Mouse (Mus musculus) thymus, adult 2 months (tissue): ENCODE data around the gene Kcnc3. TPM values are rescaled to one million over a fixed set of nuclear protein-coding genes. Genes with fewer than 3 reads are reported as not detected.

Experiments used
- DNase-seq: peaks from one replicate; pipeline ENCODE4 v3.0.0; 2021
- H3K27ac ChIP-seq: fragments of 200-500 bp; 2 replicates; pipeline ENCODE4 v1.5.1; 2012; ENCODE audit warnings: low read length, control low read depth; ENCODE audit not compliant: control insufficient read depth, insufficient read depth
- H3K27me3 ChIP-seq: fragments of 200-500 bp; 2 replicates; pipeline ENCODE4 v1.6.1; 2012; ENCODE audit warnings: mild to moderate bottlenecking, low read length, moderate library complexity, mixed read lengths; ENCODE audit not compliant: control insufficient read depth, insufficient read depth
- H3K36me3 ChIP-seq: fragments of 200-500 bp; 2 replicates; pipeline ENCODE4 v1.6.1; 2012; ENCODE audit warnings: mild to moderate bottlenecking, low read length, moderate library complexity; ENCODE audit not compliant: control insufficient read depth, insufficient read depth
- H3K4me1 ChIP-seq: fragments of 200-500 bp; replicated peaks from 2 replicates; pipeline ENCODE4 v1.6.1; 2012; ENCODE audit warnings: low read length; ENCODE audit not compliant: control insufficient read depth, insufficient read depth
- H3K4me3 ChIP-seq: fragments of 200-500 bp; 2 replicates; pipeline ENCODE4 v1.5.1; 2012; ENCODE audit warnings: mild to moderate bottlenecking, low read length, control low read depth, moderate library complexity; ENCODE audit not compliant: control insufficient read depth, insufficient read depth
- CTCF ChIP-seq: fragments of 200-500 bp; IDR thresholded peaks from 2 replicates; pipeline ENCODE4 v1.5.1; 2012; ENCODE audit warnings: mild to moderate bottlenecking, control low read depth, low read length, moderate library complexity, borderline replicate concordance; ENCODE audit not compliant: control insufficient read depth, poor library complexity, insufficient read depth; ENCODE audit errors: extremely low read depth
- POLR2A ChIP-seq: fragments of 200-500 bp; IDR thresholded peaks from 2 replicates; pipeline ENCODE4 v1.6.1; 2012; ENCODE audit warnings: mild to moderate bottlenecking, low read length, control low read depth, moderate library complexity; ENCODE audit not compliant: control insufficient read depth, poor library complexity, insufficient read depth; ENCODE audit errors: extremely low read depth
- WGBS: fragments of 180-500 bp; shearing (Covaris S2); methylation state at CpG from one replicate; pipeline ENCODE4 v1.1.7; 2018; 5-methylcytosine and 5-hydroxymethylcytosine counted together
- polyA plus RNA-seq: library from polyadenylated mRNA; depleted of rRNA; stranded (reverse); fragments of >200 nt; gene quantifications from 2 replicates; pipeline ENCODE4 v1.2.3, GENCODE M21; 2012

Kcnc3 gene
- polyA plus RNA-seq, 1 experiment, result 1.0 TPM

DNA sequence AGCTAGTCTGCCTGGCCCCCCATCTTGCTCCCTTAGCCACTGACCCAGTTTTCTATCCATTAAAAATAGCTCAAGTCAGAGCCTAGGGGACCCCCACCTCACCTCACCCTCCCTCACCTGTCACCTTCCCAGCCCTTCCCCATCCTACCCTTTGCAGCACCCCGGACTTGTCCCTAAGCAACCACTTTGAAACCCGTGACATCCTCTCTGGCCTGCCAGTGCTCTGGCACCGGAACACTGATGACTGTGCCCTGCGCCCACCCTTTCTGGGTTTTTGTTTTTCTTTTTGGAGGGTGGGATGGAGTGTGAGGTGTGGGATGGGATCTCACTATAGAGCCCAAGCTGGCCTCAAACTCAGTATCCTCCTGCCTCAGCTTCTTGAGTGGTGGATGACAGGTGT is 7.2 kb downstream of the Kcnc3 start:
- H3K27ac ChIP-seq, result no peak overlapping the region
- no peak for TF ChIP-seq CTCF
- TF ChIP-seq POLR2A, result no peak
- H3K4me1 ChIP-seq, result no peaks in the 10 kb centered on the region
- 90% methylated on average over 4 of the region's 4 CpGs for WGBS
- DNase-seq, result no peak
- no peak overlapping the region for H3K4me3 ChIP-seq
- peaks cover 6% of the 10 kb centered on the region; the same call in 1 of the 2 replicates for H3K27me3 ChIP-seq
- H3K36me3 ChIP-seq, result no peaks in the 10 kb centered on the region

DNA sequence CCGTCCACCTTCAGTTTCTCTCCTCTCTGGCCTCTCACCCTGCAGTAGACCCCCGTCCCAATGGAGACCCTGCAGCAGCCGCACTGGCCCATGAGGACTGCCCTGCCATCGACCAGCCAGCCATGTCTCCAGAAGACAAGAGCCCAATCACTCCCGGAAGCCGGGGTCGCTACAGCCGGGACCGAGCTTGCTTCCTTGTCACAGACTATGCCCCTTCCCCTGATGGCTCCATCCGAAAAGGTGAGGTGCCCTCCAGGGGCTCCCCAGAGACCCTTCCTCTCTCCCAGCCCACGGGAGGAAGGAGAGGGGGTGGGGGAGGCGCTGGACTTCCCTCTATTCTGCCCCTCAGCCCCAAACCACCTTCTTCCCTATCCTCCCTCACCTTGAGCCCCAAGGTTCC is 7.9 kb downstream of the Kcnc3 start:
- no peak overlapping the region for H3K4me3 ChIP-seq
- DNase-seq, result no peak
- no peaks in the 10 kb centered on the region for H3K4me1 ChIP-seq
- H3K27ac ChIP-seq, result no peak overlapping the region
- no peaks in the 10 kb centered on the region for H3K36me3 ChIP-seq
- TF ChIP-seq CTCF (no peak), POLR2A (no peak)
- peaks cover 4% of the 10 kb centered on the region; the same call in 1 of the 2 replicates for H3K27me3 ChIP-seq
- WGBS, result 78% methylated on average over 12 of the region's 12 CpGs

DNA sequence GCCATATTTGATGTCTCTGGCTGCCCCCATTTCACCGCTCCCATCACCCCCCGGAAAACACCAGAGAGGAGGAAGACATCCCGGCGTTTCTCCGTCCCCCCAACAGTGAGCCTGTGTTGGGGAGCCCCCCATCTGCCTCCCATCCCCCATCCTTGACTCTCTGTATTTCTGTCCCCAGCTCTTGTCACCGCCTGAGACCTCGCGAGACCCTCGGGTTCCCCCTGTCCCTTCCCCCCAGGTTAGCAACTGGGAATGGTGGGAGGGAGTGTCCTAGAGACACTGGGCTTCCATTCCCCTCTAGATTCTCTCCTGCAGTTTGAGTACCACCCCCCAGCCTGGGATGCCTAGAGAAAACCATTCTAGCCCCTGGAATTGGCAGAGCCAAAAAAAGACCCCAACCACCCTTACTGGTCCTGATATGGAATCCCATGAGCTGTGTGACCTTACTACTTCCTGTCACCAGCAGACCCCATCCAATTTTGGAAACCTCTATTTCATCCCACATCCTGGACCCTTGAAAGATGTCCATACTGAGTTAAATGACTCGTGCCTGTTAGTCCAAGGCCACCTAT is 10.3 kb downstream of the Kcnc3 start:
- Histone ChIP-seq H3K36me3 (no peaks in the 10 kb centered on the region), H3K27ac (no peak overlapping the region), H3K4me3 (no peak overlapping the region), H3K4me1 (no peaks in the 10 kb centered on the region), H3K27me3 (peaks cover 6% of the 10 kb centered on the region; the same call in 1 of the 2 replicates)
- TF ChIP-seq CTCF (no peak), POLR2A (no peak)
- WGBS, result 74% methylated on average over 10 of the region's 10 CpGs
- no peak for DNase-seq

DNA sequence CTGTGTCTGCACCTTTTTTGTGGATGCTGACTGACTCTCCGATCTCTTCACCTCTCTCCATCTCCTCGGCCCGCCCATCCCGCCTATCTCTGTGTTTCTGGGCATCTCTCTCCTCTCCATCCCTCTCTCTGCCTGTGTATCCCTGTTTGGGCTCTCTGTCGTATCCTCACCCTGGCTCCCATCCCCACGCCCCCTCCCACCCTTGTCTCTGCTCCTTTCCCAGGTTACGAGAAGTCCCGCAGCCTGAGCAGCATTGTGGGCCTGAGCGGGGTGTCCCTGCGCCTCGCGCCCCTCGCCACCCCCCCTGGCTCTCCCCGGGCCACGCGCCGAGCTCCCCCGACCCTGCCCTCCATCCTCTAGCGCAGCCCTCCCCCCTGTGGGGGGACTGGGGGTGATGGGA is 11.2 kb downstream of the Kcnc3 start:
- Histone ChIP-seq H3K27me3 (peaks cover 6% of the 10 kb centered on the region; the same call in 1 of the 2 replicates), H3K4me1 (no peaks in the 10 kb centered on the region), H3K36me3 (no peaks in the 10 kb centered on the region), H3K27ac (no peak overlapping the region), H3K4me3 (no peak overlapping the region)
- TF ChIP-seq POLR2A (no peak), CTCF (no peak)
- WGBS, result 28% methylated on average over 18 of the region's 19 CpGs
- no peak for DNase-seq

DNA sequence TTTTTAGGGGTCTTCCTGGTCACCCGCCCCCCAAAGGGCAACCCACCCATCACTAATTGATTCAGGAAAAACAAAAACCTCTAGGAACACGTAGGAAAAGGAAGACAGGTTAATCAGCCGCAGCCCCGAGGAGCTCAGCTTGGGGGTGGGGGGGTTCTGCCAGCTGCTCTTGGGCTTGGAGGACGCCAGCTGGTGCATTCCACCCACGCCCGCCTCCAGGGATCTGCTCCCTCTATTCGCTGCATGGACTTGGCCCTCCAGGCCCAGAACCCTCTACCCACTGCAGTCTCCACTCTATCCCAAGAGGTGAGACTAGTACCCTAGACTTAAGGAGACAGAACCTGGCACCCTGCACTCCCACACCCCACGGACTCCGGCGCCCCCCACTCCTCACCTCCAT is 12.0 kb downstream of the Kcnc3 start:
- no peak for DNase-seq
- WGBS, result 28% methylated on average over 11 of the region's 11 CpGs
- Histone ChIP-seq H3K4me3 (no peak overlapping the region), H3K4me1 (no peaks in the 10 kb centered on the region), H3K27me3 (peaks cover 6% of the 10 kb centered on the region; the same call in 1 of the 2 replicates), H3K36me3 (no peaks in the 10 kb centered on the region), H3K27ac (no peak overlapping the region)
- TF ChIP-seq POLR2A, result no peak

DNA sequence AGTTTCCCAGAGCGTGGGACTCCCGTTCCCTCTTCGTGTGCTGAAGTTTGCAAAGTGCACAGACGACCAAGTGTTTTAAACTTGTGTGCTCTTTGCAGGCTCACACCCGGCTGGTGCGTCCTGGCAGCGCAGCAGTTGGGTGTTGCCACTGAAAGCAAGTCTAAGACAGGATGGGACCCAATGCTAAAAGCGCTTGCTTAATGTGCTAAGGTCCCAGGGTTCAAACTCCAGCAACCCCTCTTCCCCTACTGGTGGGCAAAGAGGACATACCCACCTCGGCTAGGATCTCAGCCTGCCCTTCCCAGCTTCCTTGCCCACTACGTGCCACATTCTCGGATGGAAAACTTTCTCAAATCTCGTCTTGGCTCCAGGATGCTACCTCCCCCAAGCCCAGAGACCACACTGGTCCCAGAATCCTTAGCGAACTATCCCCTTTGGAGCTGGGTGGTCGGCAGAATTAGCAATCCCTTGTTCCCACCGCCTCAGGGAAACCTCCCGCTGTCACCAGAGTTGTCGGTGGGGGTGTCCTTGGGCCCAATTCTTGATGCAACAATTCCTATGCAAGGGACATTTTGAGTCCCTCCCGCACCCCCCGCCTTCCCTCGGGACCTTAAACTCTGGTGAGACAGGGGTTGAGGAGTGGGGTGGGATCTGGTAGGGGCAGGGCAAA is 12.9 kb downstream of the Kcnc3 start:
- no peak for TF ChIP-seq CTCF
- no peak overlapping the region for H3K27ac ChIP-seq
- H3K4me1 ChIP-seq, result no peaks in the 10 kb centered on the region
- WGBS, result 8% methylated on average over 20 of the region's 20 CpGs
- peaks cover 6% of the 10 kb centered on the region; the same call in 1 of the 2 replicates for H3K27me3 ChIP-seq
- DNase-seq, result no peak
- H3K4me3 ChIP-seq, result no peak overlapping the region
- no peaks in the 10 kb centered on the region for H3K36me3 ChIP-seq
